Mouse (Mus musculus): ENCODE results near the gene Atad5.

DNA sequence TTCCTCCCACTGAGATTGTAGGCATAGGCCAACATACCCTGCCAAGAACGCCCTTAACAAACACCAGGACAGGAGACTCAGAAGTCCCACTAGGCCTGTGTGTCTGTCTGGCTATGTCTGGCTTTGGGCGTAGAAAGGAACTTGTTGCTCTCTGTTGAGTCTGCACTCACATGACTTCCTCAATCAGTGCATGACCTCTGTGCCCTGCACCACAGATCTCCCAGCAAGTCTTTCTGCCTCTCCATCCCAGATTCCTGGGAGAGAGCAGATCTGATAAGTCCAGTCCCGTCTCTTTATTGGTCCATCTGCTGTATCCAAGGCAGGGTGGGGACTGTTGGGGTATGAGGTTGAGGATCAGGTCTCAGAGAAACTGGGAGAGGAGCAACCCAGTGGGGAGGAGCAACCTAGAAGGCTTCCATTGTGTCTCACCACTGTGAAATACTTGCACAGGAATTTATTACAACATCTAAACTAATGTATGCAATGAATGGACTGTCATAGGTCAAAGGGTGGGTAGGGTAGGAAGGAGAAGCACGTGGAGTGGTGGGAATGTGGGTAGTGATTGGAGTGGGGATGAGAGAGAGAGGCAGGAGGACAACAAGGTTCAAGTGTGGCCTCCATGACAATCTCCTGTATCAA lies 79.5 kb downstream of the Atad5 start:
- no peak for TF ChIP-seq CTCF (IDR thresholded peaks at IDR 0.05; ENCODE audit: low read depth)
- no peak for TF ChIP-seq EP300 (IDR thresholded peaks at IDR 0.05; ENCODE audit: low read depth)

Measured in liver, embryonic 14.5 days (tissue).